Mouse (Mus musculus): ENCODE measurements at regions not wholly inside any gene's neighbourhood (a gene's known extent, or its start where the extent isn't known, plus 50 kb on each side); places are given as distances from the start of the nearest gene placed in this dataset.
A peak's percentile ranks its signal among the peaks of the same experiment; 100 is the strongest.

DNA sequence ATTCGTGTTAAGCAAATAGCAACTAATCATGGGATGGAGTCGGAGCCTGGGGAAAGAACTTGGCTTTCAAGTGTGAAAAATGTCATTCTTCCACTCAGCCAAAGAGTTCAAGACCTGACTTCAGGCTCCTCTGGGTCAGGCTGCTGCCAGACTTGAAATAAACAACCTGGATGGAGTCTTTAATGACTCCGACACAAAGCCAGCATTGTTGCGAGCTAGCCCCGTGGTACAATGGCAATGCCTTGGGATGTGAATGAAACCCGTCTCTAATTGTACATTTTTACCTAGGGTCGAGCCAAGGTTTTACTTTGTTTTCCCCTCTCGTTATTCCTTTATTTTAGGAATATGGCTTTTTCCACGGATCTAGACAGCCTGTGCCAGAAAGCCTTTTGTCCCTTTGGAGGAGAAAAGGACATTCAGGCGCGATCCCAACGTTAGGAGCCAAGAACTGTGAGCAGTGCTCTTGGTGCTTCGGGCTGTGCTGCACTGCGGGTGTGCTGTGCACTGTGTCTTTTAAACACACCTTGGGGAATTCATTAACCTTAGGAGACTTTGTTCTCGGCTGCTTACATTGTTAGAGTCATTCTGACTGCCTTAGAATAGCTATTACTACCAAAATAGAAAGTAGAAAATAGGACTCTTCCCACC lies 398.1 kb downstream of the Cd83 start:
- Histone ChIP-seq H3K4me1 (ENCODE audit: control insufficient read depth, insufficient read depth, low read length) (no peaks in the 10 kb centered on the region), H3K4me3 (replicated peaks; ENCODE audit: insufficient read depth, low read depth, low read length) (no peak overlapping the region), H3K27me3 (ENCODE audit: control insufficient read depth, insufficient read depth, low read length) (no peaks in the 10 kb centered on the region), H3K27ac (ENCODE audit: insufficient read depth, low read length) (no peak overlapping the region)
- TF ChIP-seq CTCF (IDR thresholded peaks at IDR 0.05; ENCODE audit: borderline replicate concordance, insufficient read depth, low read depth, low read length) (no peak), POLR2A (IDR thresholded peaks at IDR 0.05; ENCODE audit: borderline replicate concordance, insufficient read depth, low read length) (no peak)
- DNase-seq, result peak in 1 of 2 experiments; percentile 7
- WGBS, result 56% methylated on average over 15 of the region's 15 CpGs

DNA sequence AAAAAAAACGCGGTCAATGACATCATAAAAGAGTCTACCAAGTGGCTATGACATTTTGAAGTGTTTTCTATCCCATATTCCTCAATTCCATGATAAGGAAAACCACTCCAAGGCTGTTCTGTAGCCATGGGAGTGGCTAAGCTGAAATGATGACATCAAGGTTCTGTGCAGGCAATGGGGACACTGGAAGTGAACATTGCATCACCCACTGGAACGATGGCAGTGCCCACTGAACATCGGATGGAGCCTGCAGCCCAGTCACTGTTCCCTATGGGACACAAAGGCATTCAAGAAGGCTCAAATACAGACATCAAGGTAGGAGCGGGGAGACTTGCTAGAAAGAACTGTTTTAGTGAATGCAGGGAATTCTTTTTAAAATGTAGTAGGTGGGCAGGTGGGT lies 410.8 kb downstream of the Cd83 start:
- 84% methylated on average over 5 of the region's 5 CpGs for WGBS
- TF ChIP-seq CTCF (IDR thresholded peaks at IDR 0.05; ENCODE audit: borderline replicate concordance, insufficient read depth, low read depth, low read length) (no peak), POLR2A (IDR thresholded peaks at IDR 0.05; ENCODE audit: borderline replicate concordance, insufficient read depth, low read length) (no peak)

DNA sequence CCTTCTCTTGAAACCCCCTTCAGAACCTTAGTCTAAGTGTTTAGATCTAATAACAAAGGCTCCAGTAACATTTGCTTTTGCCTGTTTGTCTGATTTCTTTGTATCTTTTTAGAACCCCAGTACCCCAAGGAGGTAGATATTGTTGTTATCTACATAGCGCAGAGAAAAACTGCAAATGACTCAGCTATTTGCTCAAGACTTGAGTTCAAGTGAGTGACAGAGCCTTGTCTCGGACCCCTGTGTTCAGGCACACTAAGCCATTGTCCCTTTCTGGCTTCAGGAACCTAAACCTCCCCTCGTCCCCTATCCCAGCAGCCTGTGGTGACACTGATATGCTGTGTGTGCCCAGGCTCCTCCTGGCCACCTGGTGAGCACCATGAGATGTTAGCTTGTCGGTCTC lies 421.5 kb downstream of the Cd83 start:
- Histone ChIP-seq H3K4me3 (replicated peaks; ENCODE audit: insufficient read depth, low read depth, low read length) (no peak overlapping the region), H3K27ac (ENCODE audit: insufficient read depth, low read length) (no peak overlapping the region), H3K4me1 (ENCODE audit: control insufficient read depth, insufficient read depth, low read length) (peaks cover 3% of the 10 kb centered on the region; the same call in 1 of the 2 replicates), H3K27me3 (ENCODE audit: control insufficient read depth, insufficient read depth, low read length) (no peaks in the 10 kb centered on the region)
- TF ChIP-seq CTCF (IDR thresholded peaks at IDR 0.05; ENCODE audit: borderline replicate concordance, insufficient read depth, low read depth, low read length) (no peak), POLR2A (IDR thresholded peaks at IDR 0.05; ENCODE audit: borderline replicate concordance, insufficient read depth, low read length) (no peak)
- DNase-seq, result no peak
- 73% methylated on average over 4 of the region's 4 CpGs for WGBS

More for the DNA sequence above, 410.8 kb downstream of the Cd83 start:
- Histone ChIP-seq H3K4me3 (replicated peaks; ENCODE audit: insufficient read depth, low read depth, low read length) (no peak overlapping the region), H3K27me3 (ENCODE audit: control insufficient read depth, insufficient read depth, low read length) (no peaks in the 10 kb centered on the region), H3K4me1 (ENCODE audit: control insufficient read depth, insufficient read depth, low read length) (no peaks in the 10 kb centered on the region), H3K27ac (ENCODE audit: insufficient read depth, low read length) (no peak overlapping the region)
- DNase-seq, result no peak

DNA sequence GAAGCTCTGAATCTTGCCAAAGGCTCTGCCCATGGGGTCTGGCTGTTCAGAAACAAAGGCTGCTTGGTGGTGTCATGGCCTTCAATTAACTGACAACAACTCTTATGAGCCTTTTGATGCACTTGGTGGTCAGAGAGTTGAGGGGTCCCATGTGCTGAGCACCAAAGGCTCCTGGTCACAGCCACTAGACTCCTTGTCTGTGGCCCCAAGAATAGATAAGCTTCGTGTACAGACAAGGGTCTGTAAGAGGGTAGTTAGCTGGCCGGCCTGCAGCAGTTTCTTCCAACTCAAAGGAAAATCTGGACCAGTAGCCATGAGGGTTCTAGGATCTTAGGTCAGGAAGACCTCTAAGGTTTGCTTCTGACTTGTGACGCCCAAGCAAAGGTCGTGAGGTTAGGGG lies 421.9 kb downstream of the Cd83 start:
- WGBS, result 92% methylated on average over 4 of the region's 4 CpGs
- H3K4me3 ChIP-seq (replicated peaks; ENCODE audit: insufficient read depth, low read depth, low read length), result no peak overlapping the region
- no peak for DNase-seq
- TF ChIP-seq CTCF (IDR thresholded peaks at IDR 0.05; ENCODE audit: borderline replicate concordance, insufficient read depth, low read depth, low read length) (no peak), POLR2A (IDR thresholded peaks at IDR 0.05; ENCODE audit: borderline replicate concordance, insufficient read depth, low read length) (no peak)
- H3K27me3 ChIP-seq (ENCODE audit: control insufficient read depth, insufficient read depth, low read length), result no peaks in the 10 kb centered on the region
- H3K27ac ChIP-seq (ENCODE audit: insufficient read depth, low read length), result no peak overlapping the region
- peaks cover 3% of the 10 kb centered on the region; the same call in 1 of the 2 replicates for H3K4me1 ChIP-seq (ENCODE audit: control insufficient read depth, insufficient read depth, low read length)

DNA sequence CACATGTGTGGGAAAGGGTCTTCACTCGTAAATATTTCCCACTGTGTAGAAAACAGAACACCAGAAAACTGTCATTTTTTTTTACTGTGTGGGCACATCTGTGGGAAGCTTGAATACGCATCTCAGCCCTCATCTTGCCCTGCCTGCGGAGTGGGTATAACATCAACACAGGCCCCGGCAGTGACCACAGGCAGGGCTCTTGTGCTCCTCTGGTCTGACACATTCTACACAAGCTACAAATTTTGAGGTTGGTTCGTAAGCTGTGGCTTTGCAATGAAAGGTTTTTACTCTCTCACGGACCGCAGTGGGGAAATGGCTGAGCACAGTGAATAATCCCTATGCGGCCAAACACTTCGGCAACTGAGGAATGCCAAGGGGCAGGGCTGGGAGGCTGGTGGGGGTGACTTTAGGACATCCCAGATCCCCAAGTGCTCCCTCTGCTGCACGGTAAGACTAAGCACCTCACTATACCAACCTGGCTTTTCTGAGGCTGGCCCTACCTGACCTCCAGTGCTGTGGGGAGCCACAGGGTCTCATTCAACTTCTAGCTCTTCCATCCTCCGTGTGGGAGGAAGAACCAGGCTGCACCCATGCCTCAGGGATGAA lies 422.9 kb downstream of the Cd83 start:
- no peak for DNase-seq
- Histone ChIP-seq H3K4me1 (ENCODE audit: control insufficient read depth, insufficient read depth, low read length) (peaks cover 3% of the 10 kb centered on the region; the same call in 1 of the 2 replicates), H3K27me3 (ENCODE audit: control insufficient read depth, insufficient read depth, low read length) (no peaks in the 10 kb centered on the region), H3K27ac (ENCODE audit: insufficient read depth, low read length) (no peak overlapping the region), H3K4me3 (replicated peaks; ENCODE audit: insufficient read depth, low read depth, low read length) (no peak overlapping the region)
- TF ChIP-seq POLR2A (IDR thresholded peaks at IDR 0.05; ENCODE audit: borderline replicate concordance, insufficient read depth, low read length) (no peak), CTCF (IDR thresholded peaks at IDR 0.05; ENCODE audit: borderline replicate concordance, insufficient read depth, low read depth, low read length) (no peak)
- 90% methylated on average over 11 of the region's 11 CpGs for WGBS

DNA sequence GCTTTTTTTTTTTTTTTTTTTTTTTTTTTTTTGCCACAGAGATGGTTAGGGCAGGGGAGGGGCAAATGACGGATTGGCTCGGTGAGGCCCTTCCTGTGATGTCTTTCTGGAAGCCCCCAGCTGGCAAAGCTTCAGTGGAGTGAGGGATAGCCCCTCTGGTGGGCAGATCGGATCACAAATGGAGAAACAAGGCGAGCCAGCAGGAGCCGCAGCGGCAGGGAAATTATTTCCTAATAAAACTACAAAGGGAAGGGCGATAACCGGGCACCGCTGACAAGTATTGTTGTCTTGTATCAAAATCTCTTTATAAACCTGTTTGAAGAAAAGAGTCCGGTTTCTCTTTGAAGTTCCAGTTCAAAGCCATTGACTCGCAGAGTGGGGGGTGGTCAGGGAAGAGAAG lies 424.5 kb downstream of the Cd83 start:
- Histone ChIP-seq H3K4me1 (ENCODE audit: control insufficient read depth, insufficient read depth, low read length) (peaks cover 3% of the 10 kb centered on the region; the same call in 1 of the 2 replicates), H3K27ac (ENCODE audit: insufficient read depth, low read length) (no peak overlapping the region), H3K4me3 (replicated peaks; ENCODE audit: insufficient read depth, low read depth, low read length) (no peak overlapping the region), H3K27me3 (ENCODE audit: control insufficient read depth, insufficient read depth, low read length) (no peaks in the 10 kb centered on the region)
- TF ChIP-seq POLR2A (IDR thresholded peaks at IDR 0.05; ENCODE audit: borderline replicate concordance, insufficient read depth, low read length), result no peak
- no peak for TF ChIP-seq CTCF (IDR thresholded peaks at IDR 0.05; ENCODE audit: borderline replicate concordance, insufficient read depth, low read depth, low read length)
- DNase-seq, result no peak
- WGBS, result 79% methylated on average over 11 of the region's 11 CpGs

DNA sequence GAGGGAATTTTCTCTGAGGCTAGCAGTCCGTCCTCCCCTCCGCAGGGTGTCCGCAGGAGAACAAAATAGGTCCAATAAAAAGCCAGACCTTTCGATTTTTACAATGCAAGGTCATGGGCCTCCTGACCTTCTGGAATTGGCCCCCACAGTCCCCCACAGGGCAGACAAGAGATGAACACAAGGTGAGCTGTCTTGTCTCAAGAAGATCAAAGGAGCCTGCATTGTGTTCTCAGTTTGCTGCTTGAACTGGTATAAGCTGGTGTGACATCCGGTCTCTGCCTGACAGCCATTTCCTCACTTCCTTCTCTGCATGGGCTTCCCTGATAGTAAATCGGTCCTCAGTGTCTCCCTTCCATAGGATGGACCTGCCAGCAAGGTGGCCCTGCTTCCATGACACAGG lies 425.5 kb downstream of the Cd83 start:
- H3K27ac ChIP-seq (ENCODE audit: insufficient read depth, low read length), result no peak overlapping the region
- 86% methylated on average over 6 of the region's 6 CpGs for WGBS

DNA sequence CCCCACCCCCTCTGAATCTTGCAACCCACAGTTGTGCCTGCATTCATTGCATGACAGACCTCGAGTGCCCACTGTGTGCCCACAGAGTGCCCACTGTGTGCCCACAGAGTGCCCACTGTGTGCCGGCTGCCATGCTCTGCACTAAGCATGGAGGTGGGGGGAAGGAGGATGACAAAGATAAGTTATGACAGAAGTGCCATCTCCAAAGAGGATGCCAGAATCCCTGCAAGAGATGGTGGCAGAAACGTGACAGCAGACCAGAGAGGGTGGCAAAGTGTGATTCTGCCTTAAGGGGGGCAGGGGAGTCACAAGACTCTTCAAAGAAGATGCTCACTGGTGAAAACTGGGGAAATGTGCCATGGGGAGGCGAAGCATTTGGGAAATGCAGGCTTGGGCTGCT lies 427.8 kb downstream of the Cd83 start:
- H3K4me3 ChIP-seq (replicated peaks; ENCODE audit: insufficient read depth, low read depth, low read length), result no peak overlapping the region
- DNase-seq, result no peak
- peaks cover 3% of the 10 kb centered on the region; the same call in 1 of the 2 replicates for H3K4me1 ChIP-seq (ENCODE audit: control insufficient read depth, insufficient read depth, low read length)
- 61% methylated on average over 4 of the region's 4 CpGs for WGBS
- H3K27me3 ChIP-seq (ENCODE audit: control insufficient read depth, insufficient read depth, low read length), result no peaks in the 10 kb centered on the region
- TF ChIP-seq POLR2A (IDR thresholded peaks at IDR 0.05; ENCODE audit: borderline replicate concordance, insufficient read depth, low read length) (no peak), CTCF (IDR thresholded peaks at IDR 0.05; ENCODE audit: borderline replicate concordance, insufficient read depth, low read depth, low read length) (no peak)
- H3K27ac ChIP-seq (ENCODE audit: insufficient read depth, low read length), result no peak overlapping the region

More for the DNA sequence above, 425.5 kb downstream of the Cd83 start:
- no peak for TF ChIP-seq POLR2A (IDR thresholded peaks at IDR 0.05; ENCODE audit: borderline replicate concordance, insufficient read depth, low read length)
- no peak for TF ChIP-seq CTCF (IDR thresholded peaks at IDR 0.05; ENCODE audit: borderline replicate concordance, insufficient read depth, low read depth, low read length)
- H3K4me3 ChIP-seq (replicated peaks; ENCODE audit: insufficient read depth, low read depth, low read length), result no peak overlapping the region
- no peak for DNase-seq
- no peaks in the 10 kb centered on the region for H3K27me3 ChIP-seq (ENCODE audit: control insufficient read depth, insufficient read depth, low read length)
- H3K4me1 ChIP-seq (ENCODE audit: control insufficient read depth, insufficient read depth, low read length), result peaks cover 3% of the 10 kb centered on the region; the same call in 1 of the 2 replicates

All from cerebellum, adult 2 months (tissue).